Mouse (Mus musculus) G1E (cell line): ENCODE results near the gene Gm13762. TPM values are rescaled to one million over a fixed set of nuclear protein-coding genes. Genes with fewer than 3 reads are reported as not detected.
"Not testable (repeated sequence)": the region's sequence is repeated elsewhere in the genome, so short reads cannot be mapped to it uniquely, and the experiment has no call there.

Experiments
- ATAC-seq: 2 replicates; pipeline ENCODE4 v1.8.0; 2016; ENCODE audit warnings: mild to moderate bottlenecking; ENCODE audit not compliant: insufficient number of reproducible peaks, poor library complexity, low FRiP score, severe bottlenecking; ENCODE audit errors: extremely low read depth
- DNase-seq: peaks from one replicate; pipeline ENCODE4 v3.0.0; 2012; ENCODE audit warnings: low spot score
- H3K27me3 ChIP-seq: 2 replicates; pipeline ENCODE4 v1.6.1; 2012; ENCODE audit warnings: mild to moderate bottlenecking, low read length, inconsistent platforms; ENCODE audit not compliant: insufficient read depth
- H3K36me3 ChIP-seq: replicated peaks from 2 replicates; pipeline ENCODE3; 2012; ENCODE audit warnings: mild to moderate bottlenecking, inconsistent platforms
- H3K4me1 ChIP-seq: 2 replicates; pipeline ENCODE4 v1.6.1; 2012; ENCODE audit warnings: low read depth, low read length, inconsistent platforms, mixed read lengths; ENCODE audit not compliant: insufficient read depth
- H3K4me3 ChIP-seq: 2 replicates; pipeline ENCODE4 v1.5.1; 2012; ENCODE audit warnings: low read depth, mild to moderate bottlenecking, inconsistent platforms, low read length, moderate library complexity, mixed read lengths
- H3K9me3 ChIP-seq: replicated peaks from 2 replicates; pipeline ENCODE4 v1.6.1; 2012; ENCODE audit warnings: inconsistent platforms
- CTCF ChIP-seq: IDR thresholded peaks from 2 replicates; pipeline ENCODE4 v1.5.1; 2012; ENCODE audit warnings: low read depth, low read length, inconsistent platforms, mixed read lengths
- GATA1 ChIP-seq: IDR thresholded peaks from 2 replicates; pipeline ENCODE4 v1.6.1; 2012; ENCODE audit warnings: borderline replicate concordance, low read length, inconsistent platforms, mixed read lengths
- GATA2 ChIP-seq: IDR thresholded peaks from 2 replicates; pipeline ENCODE4 v1.6.1; 2012; ENCODE audit warnings: low read depth, low read length, inconsistent platforms, borderline replicate concordance
- POLR2AphosphoS5 ChIP-seq: IDR thresholded peaks from 2 replicates; pipeline ENCODE4 v1.6.1; 2012; ENCODE audit warnings: low read depth, low read length, inconsistent platforms; ENCODE audit not compliant: insufficient replicate concordance
- TAL1 ChIP-seq: conservative IDR thresholded peaks from 2 replicates; pipeline ENCODE4 v1.6.1; 2012; ENCODE audit warnings: low read depth, low read length, inconsistent platforms, mixed read lengths
- polyA plus RNA-seq: library from polyadenylated mRNA; stranded (reverse); fragments of >175 nt; gene quantifications from 2 replicates; pipeline ENCODE4 v1.2.3, GENCODE M21; 2012
- total RNA-seq, 2 experiments: library from RNA; stranded (forward) in 1 of 2; stranded (reverse) in 1 of 2; fragments of 200-1000 nt in 1 of 2; fragments of >200 nt in 1 of 2; fragmentation: Nextera tagmentation in 1 of 2; gene quantifications; 2 replicates each; pipeline ENCODE4 v1.2.3; 2014 to 2017

Gm13762 gene
- total RNA-seq (2014; fragmentation: Nextera tagmentation) (not detected in 2 replicates), total RNA-seq (2017) (0.17 TPM in 1 of 2 replicates, not detected in the other), polyA plus RNA-seq (not detected in 2 replicates)

DNA sequence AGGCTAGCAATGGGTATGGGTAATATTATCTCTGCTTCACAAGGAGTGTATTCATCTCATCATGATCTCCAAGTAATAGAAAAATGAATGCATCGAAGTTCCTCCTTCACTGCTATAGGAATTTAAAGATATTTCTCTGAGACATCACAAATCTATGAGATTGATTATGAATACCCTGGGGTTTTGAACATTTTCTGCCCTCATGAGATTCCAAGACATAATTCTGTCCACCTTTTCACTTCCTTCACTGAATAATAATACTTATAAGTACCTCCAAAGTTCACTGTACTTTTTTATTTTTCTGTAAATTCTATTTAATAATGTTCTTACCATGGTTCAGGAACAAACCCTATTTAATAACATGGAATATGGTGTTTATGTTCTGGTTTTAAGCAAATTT lies at the start of gene Gm13762:
TSS of gene Gm13762 (minus strand) at position 101 of the 400 bp plus-strand sequence.
- ATAC-seq (no peak), DNase-seq (no peak)
- H3K4me3 ChIP-seq: no peak within 1 kb of the TSS
- no peaks in the 10 kb centered on the region for H3K9me3 ChIP-seq
- TF ChIP-seq GATA2 (no peak), POLR2AphosphoS5 (no peak), TAL1 (no peak), CTCF (no peak), GATA1 (no peak)
- H3K36me3 ChIP-seq: no peaks in the 10 kb centered on the region
- no peaks in the 10 kb centered on the region for H3K4me1 ChIP-seq
- H3K27me3 ChIP-seq: no peaks in the 10 kb centered on the region

DNA sequence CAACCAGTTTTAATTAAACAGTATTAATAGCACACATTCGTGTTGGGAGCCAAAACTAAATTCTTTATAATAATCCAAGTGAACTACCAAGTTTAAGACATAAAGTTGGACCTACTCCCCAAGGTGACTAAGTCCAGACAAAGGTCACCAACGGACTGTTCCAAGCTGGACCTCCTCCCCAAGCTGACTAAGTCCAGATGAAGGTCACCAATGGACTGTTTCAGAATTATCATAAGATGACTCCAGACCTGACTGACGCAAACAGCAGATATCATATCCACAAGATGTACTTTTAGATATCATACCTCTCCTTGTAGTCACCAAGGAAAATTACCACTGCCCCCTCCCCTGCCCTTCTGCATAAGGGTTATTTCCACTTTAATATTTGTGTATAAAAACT lies 41.4 kb upstream of the Gm13762 start:
- H3K4me3 ChIP-seq, H3K4me1 ChIP-seq, ATAC-seq: not testable (repeated sequence)

DNA sequence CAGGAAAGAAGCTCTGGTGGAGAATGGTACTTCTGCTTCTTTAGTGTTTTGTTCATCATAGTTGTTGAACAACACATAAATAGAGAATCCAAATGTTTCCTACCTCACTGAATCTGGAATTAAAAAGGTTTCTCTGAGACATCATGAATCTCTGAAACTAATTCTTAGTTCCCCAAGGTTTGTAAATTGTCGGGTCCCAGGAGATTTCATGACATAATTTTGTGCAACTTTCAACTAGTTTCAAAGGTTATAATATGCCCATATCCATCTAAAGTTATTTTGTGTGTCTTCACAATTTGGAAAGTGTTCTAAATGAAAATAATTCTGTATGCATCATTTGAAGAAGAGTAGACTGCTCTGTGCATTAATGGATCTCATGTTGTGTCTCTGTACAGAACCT lies 38.2 kb upstream of the Gm13762 start, which contains the start of gene Olfr1216:
TSS of gene Olfr1216 (minus strand) at position 101 of the 400 bp plus-strand sequence.
- TF ChIP-seq TAL1 (no peak), POLR2AphosphoS5 (no peak), GATA1 (no peak), CTCF (no peak), GATA2 (no peak)
- no peaks in the 10 kb centered on the region for H3K9me3 ChIP-seq
- H3K36me3 ChIP-seq: no peaks in the 10 kb centered on the region
- DNase-seq (no peak), ATAC-seq (no peak)
- no peaks in the 10 kb centered on the region for H3K4me1 ChIP-seq
- no peak within 1 kb of the TSS for H3K4me3 ChIP-seq
- no peaks in the 10 kb centered on the region for H3K27me3 ChIP-seq

More for the DNA sequence above, 41.4 kb upstream of the Gm13762 start:
- not testable (repeated sequence) for H3K36me3 ChIP-seq, H3K27me3 ChIP-seq, DNase-seq, H3K9me3 ChIP-seq

DNA sequence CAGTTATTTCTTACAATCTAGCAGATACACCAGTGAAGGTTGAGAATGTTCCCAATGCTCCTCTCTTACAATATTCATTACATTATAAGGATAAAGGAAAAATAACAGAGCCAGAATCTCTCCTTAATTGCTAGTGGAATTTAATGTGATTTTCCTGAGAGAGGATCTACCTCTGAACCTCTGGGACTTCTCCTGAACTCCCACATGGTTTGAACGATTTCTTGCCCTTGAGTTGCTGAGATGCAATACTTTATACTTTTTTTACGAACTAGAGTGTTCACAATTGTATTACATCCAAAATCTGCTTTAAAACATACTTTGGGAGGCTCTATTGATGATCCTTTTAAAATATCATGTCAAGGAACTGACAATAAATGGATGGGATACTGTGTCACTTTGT lies 26.8 kb upstream of the Gm13762 start, which contains the start of gene Olfr1215:
TSS of gene Olfr1215 (minus strand) at position 101 of the 400 bp plus-strand sequence.
- Histone ChIP-seq H3K4me3 (no peak within 1 kb of the TSS), H3K36me3 (no peaks in the 10 kb centered on the region), H3K9me3 (no peaks in the 10 kb centered on the region), H3K4me1 (no peaks in the 10 kb centered on the region), H3K27me3 (no peaks in the 10 kb centered on the region)
- ATAC-seq (no peak), DNase-seq (no peak)
- TF ChIP-seq POLR2AphosphoS5 (no peak), TAL1 (no peak), CTCF (no peak), GATA1 (no peak), GATA2 (no peak)

DNA sequence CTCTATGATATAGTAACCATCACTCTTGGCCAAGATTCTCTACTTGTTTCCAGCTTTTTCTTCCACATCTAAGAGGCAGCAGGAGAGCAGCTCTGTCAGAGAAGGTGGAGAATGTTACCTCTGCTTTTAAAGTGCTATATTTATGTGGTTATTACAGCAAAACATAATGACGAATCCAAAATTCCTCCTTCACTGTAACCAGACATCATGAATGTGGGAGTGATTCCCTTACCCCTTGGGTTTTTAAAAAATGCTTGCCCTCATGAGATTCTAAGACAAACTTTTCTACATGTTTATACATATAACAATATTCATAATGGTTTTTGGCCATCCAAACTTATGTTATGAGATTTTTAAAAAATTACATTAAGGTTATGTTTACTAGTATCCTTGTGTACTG lies 12.5 kb upstream of the Gm13762 start, which contains the start of gene Olfr1214:
TSS of gene Olfr1214 (minus strand) at position 101 of the 400 bp plus-strand sequence.
- DNase-seq: no peak
- no peak for TF ChIP-seq TAL1
- Histone ChIP-seq H3K4me1 (no peaks in the 10 kb centered on the region), H3K4me3 (no peak within 1 kb of the TSS), H3K36me3 (no peaks in the 10 kb centered on the region), H3K9me3 (no peaks in the 10 kb centered on the region), H3K27me3 (no peaks in the 10 kb centered on the region)
- no peak for ATAC-seq

DNA sequence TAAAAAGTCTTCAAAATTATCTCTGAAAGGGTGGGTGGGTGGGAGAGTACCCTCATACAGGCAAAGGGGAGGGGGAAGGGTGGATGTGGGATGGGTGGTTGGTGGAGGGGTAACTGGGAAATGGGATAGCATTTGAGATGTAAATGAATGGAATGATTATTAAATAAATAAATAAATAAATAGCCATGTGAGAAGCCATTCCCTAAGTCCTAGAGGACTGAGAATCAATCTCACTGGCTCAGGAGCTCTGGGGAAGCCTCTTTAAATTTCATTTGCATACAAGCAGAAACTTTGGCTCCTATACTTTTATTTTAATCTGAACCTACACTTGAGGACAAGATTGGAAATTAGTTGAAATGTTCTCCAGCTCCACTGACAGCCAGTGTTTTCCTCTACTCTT lies 26.4 kb downstream of the Gm13762 start, which contains the start of gene Olfr1212:
TSS of gene Olfr1212 (plus strand) at position 301 of the 400 bp plus-strand sequence.
- ATAC-seq: no peak
- no peak for DNase-seq
- H3K27me3 ChIP-seq: no peaks in the 10 kb centered on the region
- no peaks in the 10 kb centered on the region for H3K36me3 ChIP-seq
- H3K9me3 ChIP-seq: no peaks in the 10 kb centered on the region
- TF ChIP-seq GATA1 (no peak), GATA2 (no peak), CTCF (no peak), TAL1 (no peak), POLR2AphosphoS5 (no peak)
- H3K4me3 ChIP-seq: no peak within 1 kb of the TSS
- no peaks in the 10 kb centered on the region for H3K4me1 ChIP-seq

DNA sequence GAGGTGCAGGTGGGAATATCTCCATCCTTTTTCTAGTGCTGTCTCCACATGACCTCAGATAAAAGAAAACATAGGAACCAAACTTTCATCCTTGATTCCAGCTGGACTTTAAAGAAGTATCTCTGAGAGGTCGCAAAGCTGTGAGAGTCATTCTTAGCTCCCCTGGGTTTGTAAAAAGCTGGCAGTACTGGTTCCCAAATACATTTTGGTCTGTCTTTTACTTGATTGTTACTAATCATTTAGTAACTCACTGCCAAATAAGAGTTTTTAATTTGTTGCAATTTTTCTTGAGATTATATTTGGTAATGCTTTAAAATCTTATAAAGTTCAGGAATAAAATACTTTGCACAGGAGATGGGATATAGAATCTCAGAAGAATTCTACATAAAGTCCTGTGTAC lies 42.1 kb downstream of the Gm13762 start, which contains the start of gene Olfr1211:
TSS of gene Olfr1211 (minus strand) at position 101 of the 400 bp plus-strand sequence.
- no peak for ATAC-seq
- Histone ChIP-seq H3K27me3 (no peaks in the 10 kb centered on the region), H3K36me3 (no peaks in the 10 kb centered on the region), H3K4me3 (no peak within 1 kb of the TSS), H3K9me3 (no peaks in the 10 kb centered on the region; the same call in 1 of the 2 replicates), H3K4me1 (no peaks in the 10 kb centered on the region)
- no peak for DNase-seq
- no peak for TF ChIP-seq CTCF
- TF ChIP-seq GATA2: no peak

Other genes starting within 250 kb of the Gm13762 start
Only the 20 nearest of the 26 such genes appear.
- not detected in 2 replicates for gene Olfr1201, start 187.2 kb downstream of the Gm13762 start, total RNA-seq (2014; fragmentation: Nextera tagmentation)
- gene Olfr1201, start 187.2 kb downstream of the Gm13762 start, total RNA-seq (2017): 0.11 and 0.17 TPM in 2 replicates
- not detected in 2 replicates for gene Olfr1201, start 187.2 kb downstream of the Gm13762 start, polyA plus RNA-seq
- not detected in 2 replicates for gene Olfr1202, start 165.8 kb downstream of the Gm13762 start, total RNA-seq (2014; fragmentation: Nextera tagmentation)
- 0.06 and 0.11 TPM in 2 replicates for gene Olfr1202, start 165.8 kb downstream of the Gm13762 start, total RNA-seq (2017)
- gene Olfr1202, start 165.8 kb downstream of the Gm13762 start, polyA plus RNA-seq: not detected in 2 replicates
- not detected in 2 replicates for gene Olfr1205, start 150.5 kb downstream of the Gm13762 start, total RNA-seq (2014; fragmentation: Nextera tagmentation)
- 0.05 TPM in 1 of 2 replicates, not detected in the other for gene Olfr1205, start 150.5 kb downstream of the Gm13762 start, total RNA-seq (2017)
- not detected in 2 replicates for gene Olfr1205, start 150.5 kb downstream of the Gm13762 start, polyA plus RNA-seq
- gene Olfr1204, start 131.0 kb downstream of the Gm13762 start, total RNA-seq (2014; fragmentation: Nextera tagmentation): not detected in 2 replicates
- gene Olfr1204, start 131.0 kb downstream of the Gm13762 start, total RNA-seq (2017): 0.06 and 0.11 TPM in 2 replicates
- not detected in 2 replicates for gene Olfr1204, start 131.0 kb downstream of the Gm13762 start, polyA plus RNA-seq
- gene Olfr1206, start 117.0 kb downstream of the Gm13762 start, total RNA-seq (2014; fragmentation: Nextera tagmentation): not detected in 2 replicates
- gene Olfr1206, start 117.0 kb downstream of the Gm13762 start, total RNA-seq (2017): 0.16 TPM in 1 of 2 replicates, not detected in the other
- not detected in 2 replicates for gene Olfr1206, start 117.0 kb downstream of the Gm13762 start, polyA plus RNA-seq
- not detected in 2 replicates for gene Olfr1208, start 78.0 kb downstream of the Gm13762 start, total RNA-seq (2014; fragmentation: Nextera tagmentation)
- gene Olfr1208, start 78.0 kb downstream of the Gm13762 start, total RNA-seq (2017): 0.11 and 0.17 TPM in 2 replicates
- gene Olfr1208, start 78.0 kb downstream of the Gm13762 start, polyA plus RNA-seq: not detected in 2 replicates
- not detected in 2 replicates for gene Olfr1209, start 65.1 kb downstream of the Gm13762 start, total RNA-seq (2014; fragmentation: Nextera tagmentation)
- gene Olfr1209, start 65.1 kb downstream of the Gm13762 start, total RNA-seq (2017): 0.05 TPM in 1 of 2 replicates, not detected in the other
- gene Olfr1209, start 65.1 kb downstream of the Gm13762 start, polyA plus RNA-seq: 0.07 TPM in 1 of 2 replicates, not detected in the other
- gene Olfr1211, start 42.2 kb downstream of the Gm13762 start, total RNA-seq (2014; fragmentation: Nextera tagmentation): not detected in 2 replicates
- gene Olfr1211, start 42.2 kb downstream of the Gm13762 start, total RNA-seq (2017): 0.05 TPM in 1 of 2 replicates, not detected in the other
- gene Olfr1211, start 42.2 kb downstream of the Gm13762 start, polyA plus RNA-seq: not detected in 2 replicates
- not detected in 2 replicates for gene Olfr1212, start 26.3 kb downstream of the Gm13762 start, total RNA-seq (2014; fragmentation: Nextera tagmentation)
- gene Olfr1212, start 26.3 kb downstream of the Gm13762 start, total RNA-seq (2017): 0.06 and 0.55 TPM in 2 replicates
- gene Olfr1212, start 26.3 kb downstream of the Gm13762 start, polyA plus RNA-seq: not detected in 2 replicates
- gene Olfr1214, start 12.4 kb upstream of the Gm13762 start, total RNA-seq (2014; fragmentation: Nextera tagmentation): not detected in 2 replicates
- gene Olfr1214, start 12.4 kb upstream of the Gm13762 start, total RNA-seq (2017): 0.16 TPM in 1 of 2 replicates, not detected in the other
- not detected in 2 replicates for gene Olfr1214, start 12.4 kb upstream of the Gm13762 start, polyA plus RNA-seq
- gene Olfr1215, start 26.7 kb upstream of the Gm13762 start, total RNA-seq (2014; fragmentation: Nextera tagmentation): not detected in 2 replicates
- not detected in 2 replicates for gene Olfr1215, start 26.7 kb upstream of the Gm13762 start, total RNA-seq (2017)
- gene Olfr1215, start 26.7 kb upstream of the Gm13762 start, polyA plus RNA-seq: not detected in 2 replicates
- not detected in 2 replicates for gene Olfr1216, start 38.1 kb upstream of the Gm13762 start, total RNA-seq (2014; fragmentation: Nextera tagmentation)
- gene Olfr1216, start 38.1 kb upstream of the Gm13762 start, total RNA-seq (2017): 0.06 TPM in 1 of 2 replicates, not detected in the other
- not detected in 2 replicates for gene Olfr1216, start 38.1 kb upstream of the Gm13762 start, polyA plus RNA-seq
- not detected in 2 replicates for gene Olfr1217, start 51.8 kb upstream of the Gm13762 start, total RNA-seq (2014; fragmentation: Nextera tagmentation)
- gene Olfr1217, start 51.8 kb upstream of the Gm13762 start, total RNA-seq (2017): 0.12 and 0.16 TPM in 2 replicates
- gene Olfr1217, start 51.8 kb upstream of the Gm13762 start, polyA plus RNA-seq: not detected in 2 replicates
- gene Olfr1218, start 80.9 kb upstream of the Gm13762 start, total RNA-seq (2014; fragmentation: Nextera tagmentation): not detected in 2 replicates
- gene Olfr1218, start 80.9 kb upstream of the Gm13762 start, total RNA-seq (2017): 0.23 and 0.27 TPM in 2 replicates
- gene Olfr1218, start 80.9 kb upstream of the Gm13762 start, polyA plus RNA-seq: not detected in 2 replicates
- gene Olfr1219, start 103.2 kb upstream of the Gm13762 start, total RNA-seq (2014; fragmentation: Nextera tagmentation): not detected in 2 replicates
- gene Olfr1219, start 103.2 kb upstream of the Gm13762 start, total RNA-seq (2017): 0.22 TPM in 1 of 2 replicates, not detected in the other
- gene Olfr1219, start 103.2 kb upstream of the Gm13762 start, polyA plus RNA-seq: not detected in 2 replicates
- gene Olfr1220, start 126.6 kb upstream of the Gm13762 start, total RNA-seq (2014; fragmentation: Nextera tagmentation): 0.15 TPM in 1 of 2 replicates, not detected in the other
- 0.05 and 0.12 TPM in 2 replicates for gene Olfr1220, start 126.6 kb upstream of the Gm13762 start, total RNA-seq (2017)
- gene Olfr1220, start 126.6 kb upstream of the Gm13762 start, polyA plus RNA-seq: not detected in 2 replicates
- gene Olfr1221, start 137.0 kb upstream of the Gm13762 start, total RNA-seq (2014; fragmentation: Nextera tagmentation): not detected in 2 replicates
- gene Olfr1221, start 137.0 kb upstream of the Gm13762 start, total RNA-seq (2017): 0.06 and 0.11 TPM in 2 replicates
- gene Olfr1221, start 137.0 kb upstream of the Gm13762 start, polyA plus RNA-seq: not detected in 2 replicates
- not detected in 2 replicates for gene Olfr1222, start 152.8 kb upstream of the Gm13762 start, total RNA-seq (2014; fragmentation: Nextera tagmentation)
- 0.16 and 0.29 TPM in 2 replicates for gene Olfr1222, start 152.8 kb upstream of the Gm13762 start, total RNA-seq (2017)
- not detected in 2 replicates for gene Olfr1222, start 152.8 kb upstream of the Gm13762 start, polyA plus RNA-seq
- not detected in 2 replicates for gene Olfr1223, start 171.3 kb upstream of the Gm13762 start, total RNA-seq (2014; fragmentation: Nextera tagmentation)
- 0.06 TPM in 1 of 2 replicates, not detected in the other for gene Olfr1223, start 171.3 kb upstream of the Gm13762 start, total RNA-seq (2017)
- not detected in 2 replicates for gene Olfr1223, start 171.3 kb upstream of the Gm13762 start, polyA plus RNA-seq
- not detected in 2 replicates for gene Olfr1224-ps1, start 183.8 kb upstream of the Gm13762 start, total RNA-seq (2014; fragmentation: Nextera tagmentation)
- gene Olfr1224-ps1, start 183.8 kb upstream of the Gm13762 start, total RNA-seq (2017): not detected in 2 replicates
- gene Olfr1224-ps1, start 183.8 kb upstream of the Gm13762 start, polyA plus RNA-seq: not detected in 2 replicates